Mouse (Mus musculus) lung, postnatal 0 days (tissue): Measurements from ENCODE around the gene Iqgap1. TPM values are rescaled to one million over a fixed set of nuclear protein-coding genes. Genes with fewer than 3 reads are reported as not detected.

Experiments used
- ATAC-seq: fragments of 200-750 bp; cut with Nextera tagmentation; 2 replicates; pipeline ENCODE4 v1.8.0; 2017; ENCODE audit warnings: moderate library complexity
- DNase-seq: peaks from one replicate; pipeline ENCODE4 v3.0.0-alpha.2; 2016; ENCODE audit warnings: low spot score
- H3K27ac ChIP-seq: fragments of 300-500 bp; sonication (generic); 2 replicates; pipeline ENCODE4 v1.5.1; 2014; ENCODE audit warnings: antibody characterized with exemption, mild to moderate bottlenecking, low read length, mixed read lengths
- H3K27me3 ChIP-seq: fragments of 300-500 bp; sonication (generic); replicated peaks from 2 replicates; pipeline ENCODE4 v1.6.1; 2014; ENCODE audit warnings: low read length, mixed read lengths; ENCODE audit not compliant: insufficient read depth
- H3K36me3 ChIP-seq: fragments of 300-500 bp; sonication (generic); 2 replicates; pipeline ENCODE4 v1.6.1; 2014; ENCODE audit warnings: low read length, mixed read lengths; ENCODE audit not compliant: insufficient read depth
- H3K4me1 ChIP-seq: fragments of 300-500 bp; sonication (generic); 2 replicates; pipeline ENCODE4 v1.6.1; 2014; ENCODE audit warnings: antibody characterized with exemption, low read depth, low read length, mixed read lengths; ENCODE audit not compliant: insufficient read depth
- H3K4me2 ChIP-seq: fragments of 300-500 bp; sonication (generic); replicated peaks from 2 replicates; pipeline ENCODE4 v1.6.1; 2014; ENCODE audit warnings: low read depth, mild to moderate bottlenecking, low read length, moderate library complexity, mixed read lengths
- H3K4me3 ChIP-seq: fragments of 300-500 bp; sonication (generic); 2 replicates; pipeline ENCODE4 v1.5.1; 2014; ENCODE audit warnings: low read depth, low read length
- H3K9ac ChIP-seq: fragments of 300-500 bp; sonication (generic); replicated peaks from 2 replicates; pipeline ENCODE4 v1.6.1; 2014; ENCODE audit warnings: low read depth, mild to moderate bottlenecking
- H3K9me3 ChIP-seq: fragments of 300-500 bp; sonication (generic); 2 replicates; pipeline ENCODE4 v1.6.1; 2016; ENCODE audit warnings: low read length, mixed read lengths
- CTCF ChIP-seq: IDR thresholded peaks from 2 replicates; pipeline ENCODE4 v1.5.1; 2016; ENCODE audit warnings: antibody characterized with exemption, mild to moderate bottlenecking
- EP300 ChIP-seq: IDR thresholded peaks from 2 replicates; pipeline ENCODE4 v1.6.1; 2016; ENCODE audit warnings: antibody characterized with exemption, mild to moderate bottlenecking, control low read depth
- WGBS: fragments of 180-500 bp; shearing (Covaris S2); extraction: QIAGEN DNeasy Blood & Tissue Kit; methylation state at CpG from one replicate; pipeline ENCODE4 v1.1.7; 2014; 5-methylcytosine and 5-hydroxymethylcytosine counted together
- polyA plus RNA-seq: library from polyadenylated mRNA; unstranded; fragments of >200 nt; fragmentation: Nextera tagmentation; extraction: Ambion mirVana; gene quantifications from 2 replicates; pipeline ENCODE4 v1.2.1, GENCODE M21; 2015

Gene Iqgap1
- polyA plus RNA-seq, 1 experiment from 2014 or later = 153 TPM

DNA sequence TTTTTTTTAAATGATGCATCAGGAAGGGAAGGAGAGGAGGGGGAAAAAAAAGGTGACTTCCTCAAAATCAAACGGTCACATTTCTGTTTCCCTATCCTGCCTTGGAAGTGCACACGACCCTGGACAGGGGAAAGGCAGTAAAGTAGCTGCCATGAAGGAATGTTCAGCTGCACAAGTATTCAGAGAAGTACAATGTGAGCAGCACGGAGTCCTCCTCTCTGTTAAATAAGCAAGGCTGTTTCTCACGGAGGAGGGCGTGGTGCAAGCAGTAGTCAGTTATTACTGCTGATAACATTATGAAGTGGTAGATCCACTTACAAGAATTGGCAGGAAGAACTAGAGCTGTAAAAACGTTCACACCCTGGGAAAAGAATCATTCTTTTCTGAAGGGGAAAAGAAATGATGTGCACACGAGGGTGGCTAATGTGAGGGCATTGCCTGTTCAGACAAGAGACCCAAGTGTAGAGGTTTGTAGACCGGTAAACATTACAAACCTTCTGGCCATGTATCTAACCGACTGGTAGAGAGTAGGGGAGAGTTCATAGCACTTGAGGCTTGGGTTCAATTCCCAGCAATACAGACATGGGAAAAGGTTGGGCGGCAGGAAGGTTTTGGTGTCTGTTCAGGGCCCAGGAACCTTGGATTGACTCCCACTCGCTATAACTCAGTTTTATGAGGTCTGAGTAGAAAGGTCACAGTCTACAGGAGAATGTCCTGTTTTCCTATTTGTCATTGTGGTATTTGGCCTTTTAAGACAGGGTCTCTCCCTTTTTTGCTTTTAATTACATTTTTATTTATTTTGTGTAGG is 1.7 kb downstream of the Iqgap1 start:
- DNase-seq = peak; percentile 89
- H3K36me3 ChIP-seq = no peaks in the 10 kb centered on the region
- TF ChIP-seq CTCF = no peak; the same call in 1 of the 2 replicates
- TF ChIP-seq EP300 = peak; percentile 81

DNA sequence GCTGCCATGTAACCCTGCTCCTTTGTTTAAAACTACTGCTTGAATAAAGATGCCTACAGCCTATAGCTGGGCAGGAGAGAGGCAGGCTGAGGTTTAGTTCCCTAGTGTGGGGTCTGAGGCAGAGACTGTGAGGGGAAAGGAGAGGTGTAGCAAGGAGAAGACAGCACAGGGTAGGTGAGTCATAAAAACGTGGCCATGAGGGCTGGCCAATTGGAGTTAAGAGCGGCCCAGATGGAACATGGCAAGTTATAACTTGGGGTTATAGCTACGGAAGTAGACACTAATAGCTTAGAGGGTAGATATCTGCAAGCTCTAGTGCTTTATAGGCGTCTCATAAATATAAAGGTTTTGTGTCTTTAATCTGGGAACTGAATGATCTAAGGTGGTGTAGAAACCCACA is 2.5 kb downstream of the Iqgap1 start:
- Histone ChIP-seq H3K27ac (peak overlapping the region; percentile 39; the same call in 1 of the 2 replicates), H3K27me3 (no peaks in the 10 kb centered on the region), H3K9me3 (no peaks in the 10 kb centered on the region), H3K4me1 (no peaks in the 10 kb centered on the region; the same call in 1 of the 2 replicates), H3K4me2 (no peak overlapping the region), H3K4me3 (no peak overlapping the region), H3K36me3 (no peaks in the 10 kb centered on the region), H3K9ac (no peak overlapping the region)
- whole genome bisulfite sequencing = 65% methylated on average over 4 of the region's 4 CpGs
- DNase-seq = no peak
- no peak for ATAC-seq
- TF ChIP-seq EP300 (no peak), CTCF (no peak)

More for the DNA sequence above, 1.7 kb downstream of the Iqgap1 start:
- Histone ChIP-seq H3K27ac (peak overlapping the region; percentile 39), H3K9me3 (no peaks in the 10 kb centered on the region), H3K4me2 (no peak overlapping the region), H3K4me1 (no peaks in the 10 kb centered on the region; the same call in 1 of the 2 replicates), H3K4me3 (no peak overlapping the region), H3K27me3 (no peaks in the 10 kb centered on the region), H3K9ac (no peak overlapping the region)
- 30% methylated on average over 11 of the region's 11 CpGs for WGBS
- ATAC-seq = peak; percentile 84

DNA sequence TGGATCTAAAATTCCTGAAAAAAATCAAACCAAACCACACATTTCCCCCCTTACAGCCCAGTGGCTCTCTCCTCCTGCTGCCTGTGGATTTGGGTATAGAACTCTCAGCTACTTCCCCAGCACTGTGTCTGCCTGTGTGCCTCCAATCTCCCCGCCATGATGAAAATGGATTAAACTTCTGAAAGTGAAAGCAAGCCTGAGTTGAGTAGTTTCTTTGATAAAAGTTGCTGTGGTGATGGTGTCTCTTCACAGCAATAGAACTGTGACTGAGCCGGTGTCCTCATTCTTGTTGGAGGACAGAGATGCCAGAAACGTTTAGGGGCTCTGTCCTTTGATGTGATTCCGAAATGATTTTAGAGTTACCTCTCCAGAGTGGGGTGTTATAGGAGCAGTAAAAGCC is 4.9 kb downstream of the Iqgap1 start:
- 77% methylated on average over 4 of the region's 4 CpGs for WGBS
- no peaks in the 10 kb centered on the region for H3K36me3 ChIP-seq
- no peaks in the 10 kb centered on the region for H3K9me3 ChIP-seq
- no peaks in the 10 kb centered on the region; the same call in 1 of the 2 replicates for H3K4me1 ChIP-seq
- no peak for ATAC-seq
- H3K4me3 ChIP-seq = no peak overlapping the region
- no peak overlapping the region for H3K27ac ChIP-seq
- DNase-seq = no peak
- no peak overlapping the region for H3K9ac ChIP-seq
- H3K4me2 ChIP-seq = no peak overlapping the region
- TF ChIP-seq EP300 = no peak
- no peak for TF ChIP-seq CTCF
- H3K27me3 ChIP-seq = no peaks in the 10 kb centered on the region

DNA sequence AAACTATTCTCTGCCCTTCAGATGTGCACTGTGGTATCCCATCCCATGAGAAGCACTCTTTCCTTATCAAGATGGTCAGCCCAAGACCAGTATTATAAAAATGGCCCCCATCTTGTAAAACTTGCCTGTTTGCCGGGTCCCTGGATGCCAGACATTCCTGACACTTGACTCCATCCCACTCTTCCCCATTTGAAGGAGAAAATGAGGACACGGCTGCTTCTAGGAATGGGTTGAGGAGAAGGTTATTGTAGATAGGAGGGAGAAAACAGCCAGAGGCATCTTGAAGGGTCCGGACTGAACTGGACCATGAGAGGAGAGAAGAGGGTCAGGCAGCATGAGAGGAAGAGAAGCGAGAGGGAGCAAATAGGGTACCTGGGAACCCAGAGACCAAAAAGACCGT is 9.1 kb downstream of the Iqgap1 start:
- no peaks in the 10 kb centered on the region for H3K9me3 ChIP-seq
- ATAC-seq (peak; percentile 26; the same call in 1 of the 2 replicates), DNase-seq (no peak)
- TF ChIP-seq CTCF (no peak), EP300 (no peak)
- no peaks in the 10 kb centered on the region for H3K36me3 ChIP-seq
- no peaks in the 10 kb centered on the region for H3K4me1 ChIP-seq
- no peak overlapping the region for H3K4me2 ChIP-seq
- H3K9ac ChIP-seq = no peak overlapping the region
- no peaks in the 10 kb centered on the region for H3K27me3 ChIP-seq
- H3K27ac ChIP-seq = no peak overlapping the region
- 45% methylated on average over 5 of the region's 5 CpGs for WGBS
- H3K4me3 ChIP-seq = no peak overlapping the region

DNA sequence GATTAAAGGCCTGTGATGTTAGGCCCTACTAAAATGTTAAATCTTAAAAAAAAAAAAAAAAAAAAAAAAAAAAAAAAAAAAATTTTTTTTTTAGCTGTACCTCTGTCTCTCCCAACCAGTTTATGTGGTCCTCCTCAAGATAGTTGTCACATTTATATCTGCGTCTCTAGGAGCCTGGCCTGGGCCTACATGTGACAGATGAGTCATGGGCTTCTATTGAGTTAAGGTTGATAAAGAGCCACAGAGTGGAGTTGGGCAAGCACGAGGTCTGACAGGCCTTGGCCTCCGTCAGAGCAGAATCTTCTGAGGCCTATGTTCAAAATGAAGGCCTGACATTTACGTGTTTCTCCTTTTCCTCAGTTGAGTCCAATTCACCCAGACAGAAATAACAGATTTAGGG is 12.4 kb downstream of the Iqgap1 start:
- Histone ChIP-seq H3K27ac (no peak overlapping the region), H3K36me3 (no peaks in the 10 kb centered on the region), H3K4me1 (no peaks in the 10 kb centered on the region), H3K4me3 (no peak overlapping the region), H3K9ac (no peak overlapping the region), H3K9me3 (no peaks in the 10 kb centered on the region), H3K4me2 (no peak overlapping the region), H3K27me3 (no peaks in the 10 kb centered on the region)
- DNase-seq = no peak
- TF ChIP-seq EP300 = no peak
- no peak for TF ChIP-seq CTCF
- ATAC-seq = no peak
- 66% methylated on average over 4 of the region's 4 CpGs for WGBS

DNA sequence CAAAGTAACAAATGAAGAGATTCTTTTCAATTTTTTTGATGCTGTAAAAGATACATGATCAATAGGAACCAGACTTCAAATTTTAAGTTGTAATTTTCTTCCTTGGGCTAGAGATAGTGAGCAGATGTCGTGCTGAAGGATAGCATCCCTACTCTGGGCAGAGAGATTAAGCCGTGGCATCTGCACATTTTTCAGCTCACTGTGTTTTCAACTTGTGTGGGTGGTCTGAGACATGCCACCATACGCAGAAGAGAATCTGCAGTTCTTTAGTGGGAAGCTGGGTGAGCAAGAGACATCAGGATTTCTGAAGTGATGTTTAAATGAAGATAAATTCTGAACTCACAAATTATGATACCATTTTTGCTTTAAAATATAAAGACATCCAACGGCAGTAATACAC is 19.4 kb downstream of the Iqgap1 start:
- no peak for DNase-seq
- no peak for TF ChIP-seq EP300
- TF ChIP-seq CTCF = no peak
- WGBS = 60% methylated on average over 4 of the region's 4 CpGs
- H3K36me3 ChIP-seq = no peaks in the 10 kb centered on the region
- ATAC-seq = no peak
- H3K27me3 ChIP-seq = no peaks in the 10 kb centered on the region
- no peak overlapping the region for H3K4me2 ChIP-seq
- no peak overlapping the region for H3K9ac ChIP-seq
- H3K4me3 ChIP-seq = no peak overlapping the region
- no peak overlapping the region for H3K27ac ChIP-seq
- H3K4me1 ChIP-seq = no peaks in the 10 kb centered on the region
- no peaks in the 10 kb centered on the region for H3K9me3 ChIP-seq
